ENCODE assay signal across 23 mouse cellular contexts in genomic region chr1:190654694-190655001, GRCm38 (mm10).
DNase-seq lines count a peak whose midpoint lies in the region; ATAC-seq and TF ChIP-seq lines count a peak whose summit lies in the region.
"Had no signal": no experiment of that assay in that cellular context is flagged by ENCODE, and none has a peak within 500 bp of the region (broad histone marks: within the 10 kb centered on the region; RNA-seq: fewer than 3 reads in every experiment).

No protein-coding gene starts in this region.

- no peaks in the 10 kb centered on the region for H3K27me3 ChIP-seq in hindbrain, embryonic 12.5 days
- no peaks in the 10 kb centered on the region for H3K27me3 ChIP-seq in hindbrain, embryonic 11.5 days (ENCODE audit: control insufficient read depth, insufficient read depth, low read length)
- no peaks in the 10 kb centered on the region for H3K27me3 ChIP-seq in hindbrain, postnatal 0 days (ENCODE audit: insufficient read depth, low read length)
- H3K27me3 ChIP-seq: limb, embryonic 12.5 days; liver, embryonic 12.5 days had no signal

- H3K4me3 ChIP-seq in hindbrain, embryonic 12.5 days = no peak overlapping the region
- H3K4me3 ChIP-seq in hindbrain, embryonic 11.5 days (ENCODE audit: low read depth, low read length) = no peak overlapping the region
- H3K4me3 ChIP-seq in hindbrain, postnatal 0 days (ENCODE audit: low read length) = no peak overlapping the region
- H3K4me3 ChIP-seq: heart, adult 2 months; limb, embryonic 12.5 days; liver, embryonic 12.5 days; myocyte had no signal

- H3K4me1 ChIP-seq in hindbrain, embryonic 12.5 days = peaks cover 13% of the 10 kb centered on the region
- H3K4me1 ChIP-seq in hindbrain, embryonic 11.5 days (replicated peaks; ENCODE audit: control insufficient read depth, insufficient read depth, low read length) = no peaks in the 10 kb centered on the region
- H3K4me1 ChIP-seq in hindbrain, postnatal 0 days (ENCODE audit: insufficient read depth, low read length) = 0 out of 2 replicates have a peak, but pooled peaks cover 3% of the 10 kb centered on the region
- H3K4me1 ChIP-seq: liver, embryonic 12.5 days had no signal

- H3K4me2 ChIP-seq in hindbrain, embryonic 12.5 days (replicated peaks) = no peak overlapping the region
- no peak overlapping the region for H3K4me2 ChIP-seq in hindbrain, embryonic 11.5 days (replicated peaks; ENCODE audit: low read depth, low read length)
- no peak overlapping the region for H3K4me2 ChIP-seq in hindbrain, postnatal 0 days (ENCODE audit: low read depth, low read length)
- H3K4me2 ChIP-seq: limb, embryonic 12.5 days; liver, embryonic 12.5 days; lung, embryonic 14.5 days had no signal

- WGBS in hindbrain, embryonic 12.5 days = 80% methylated on average over 6 of the region's 6 CpGs
- 86% methylated on average over 6 of the region's 6 CpGs for WGBS in hindbrain, embryonic 11.5 days
- WGBS in hindbrain, postnatal 0 days = 63% methylated on average over 6 of the region's 6 CpGs

- TF ChIP-seq CTCF in hindbrain, postnatal 0 days (IDR thresholded peaks at IDR 0.05; ENCODE audit: low read depth) = no peak

- no peaks in the 10 kb centered on the region for H3K9me3 ChIP-seq in hindbrain, embryonic 12.5 days (replicated peaks)
- no peaks in the 10 kb centered on the region for H3K9me3 ChIP-seq in hindbrain, embryonic 11.5 days (ENCODE audit: control insufficient read depth, low read length)
- H3K9me3 ChIP-seq in hindbrain, postnatal 0 days (ENCODE audit: low read length) = no peaks in the 10 kb centered on the region
- H3K9me3 ChIP-seq: limb, embryonic 12.5 days; liver, embryonic 12.5 days had no signal

- intact Hi-C loops in left cerebral cortex, postnatal 14 days (cut with DNase I) = no loop called here

- ATAC-seq in hindbrain, embryonic 12.5 days (ENCODE audit: low FRiP score) = peak; percentile 40; the same call in 1 of the 2 replicates
- no peak for ATAC-seq in hindbrain, embryonic 11.5 days (ENCODE audit: low FRiP score)
- ATAC-seq in hindbrain, postnatal 0 days = no peak
- ATAC-seq: CD4-positive, CD25-positive, alpha-beta regulatory T cell, adult 4 months; intestine, postnatal 0 days; liver, embryonic 12.5 days; Patski had no signal

- no peaks in the 10 kb centered on the region for H3K36me3 ChIP-seq in hindbrain, embryonic 12.5 days
- H3K36me3 ChIP-seq in hindbrain, embryonic 11.5 days (ENCODE audit: control insufficient read depth, insufficient read depth, low read length) = no peaks in the 10 kb centered on the region
- no peaks in the 10 kb centered on the region for H3K36me3 ChIP-seq in hindbrain, postnatal 0 days (ENCODE audit: insufficient read depth, low read length)
- H3K36me3 ChIP-seq: limb, embryonic 12.5 days; liver, embryonic 12.5 days had no signal

- DNase-seq in hindbrain, embryonic 11.5 days (ENCODE audit: low spot score) = no peak
- peak; percentile 26 for DNase-seq in testis, postnatal 10 days (ENCODE audit: low spot score)
- no peak for DNase-seq in testis, postnatal 14 days (ENCODE audit: low spot score)
- no peak for DNase-seq in hindbrain, postnatal 0 days (ENCODE audit: low spot score)
- no peak for DNase-seq in left cerebral cortex, postnatal 14 days (ENCODE audit: low spot score in 2 of 2)
- no peak for DNase-seq in heart, adult 8-10 months (ENCODE audit: low spot score)
- no peak for DNase-seq in adrenal gland, postnatal 10 days
- DNase-seq: adrenal gland, postnatal 25 days; cerebellum, adult 11 months; cerebellum, postnatal 36 days; gastrocnemius, postnatal 10 days; heart, adult 2 months; lung, embryonic 14.5 days; lung, postnatal 36 days; thymus, adult 18-20 months; thymus, postnatal 4 days had no signal

- peak overlapping the region; percentile 67 for H3K27ac ChIP-seq in hindbrain, embryonic 12.5 days
- no peak overlapping the region for H3K27ac ChIP-seq in hindbrain, embryonic 11.5 days (ENCODE audit: low read depth, low read length)
- 0 out of 2 replicates have a peak overlapping the region, but pooled peaks have one; percentile 0 for H3K27ac ChIP-seq in hindbrain, postnatal 0 days
- H3K27ac ChIP-seq: heart, adult 2 months; limb, embryonic 12.5 days; liver, embryonic 12.5 days had no signal

- H3K9ac ChIP-seq in hindbrain, embryonic 12.5 days = no peak overlapping the region
- H3K9ac ChIP-seq in hindbrain, embryonic 11.5 days (ENCODE audit: low read depth, low read length) = no peak overlapping the region
- H3K9ac ChIP-seq in hindbrain, postnatal 0 days (replicated peaks; ENCODE audit: low read length) = no peak overlapping the region
- H3K9ac ChIP-seq: limb, embryonic 12.5 days; liver, embryonic 12.5 days; lung, embryonic 14.5 days had no signal
